Mouse (Mus musculus) lung, postnatal 4 days (tissue): ENCODE data around the gene Reg3b.
"Not testable (repeated sequence)": the region's sequence is repeated elsewhere in the genome, so short reads cannot be mapped to it uniquely, and the experiment has no call there.

Experiments used
- DNase-seq, 2 experiments: peaks; one replicate each; pipeline ENCODE4 v3.0.0; 2021

Gene Reg3b

GRCm38 (mm10) chr6:78370357-78370756, at the start of gene Reg3b:
Reg3b (plus strand) TSS chr6:78370657.
- DNase-seq = no peak

GRCm38 (mm10) chr6:78327798-78328197, 42.7 kb upstream of the Reg3b start:
- no peak for DNase-seq

- DNase-seq = no peak
Observed at GRCm38 (mm10) chr6:78329166-78329565, 41.3 kb upstream of the Reg3b start.

- no peak for DNase-seq
Observed at GRCm38 (mm10) chr6:78331919-78332569, 38.4 kb upstream of the Reg3b start.

- no peak for DNase-seq
Observed at GRCm38 (mm10) chr6:78340296-78340695, 30.2 kb upstream of the Reg3b start.

- DNase-seq = no peak
Observed at GRCm38 (mm10) chr6:78341689-78342088, 28.8 kb upstream of the Reg3b start.

- DNase-seq = no peak
Observed at GRCm38 (mm10) chr6:78361971-78362563, 8.4 kb upstream of the Reg3b start.

- no peak for DNase-seq
Observed at GRCm38 (mm10) chr6:78378765-78379164, 8.3 kb downstream of the Reg3b start, which contains the start of gene Reg3d. Reg3d (minus strand) TSS chr6:78378865.

- DNase-seq = no peak
Observed at GRCm38 (mm10) chr6:78380409-78380808, 10.0 kb downstream of the Reg3b start, which contains the start of gene Reg3a. Reg3a (plus strand) TSS chr6:78380709.

GRCm38 (mm10) chr6:78385609-78386008, 15.2 kb downstream of the Reg3b start:
- no peak for DNase-seq

- DNase-seq = not testable (repeated sequence)
Observed at GRCm38 (mm10) chr6:78395323-78395722, 24.9 kb downstream of the Reg3b start, which contains the start of gene Reg2. Reg2 (plus strand) TSS chr6:78395623.

- not testable (repeated sequence) for DNase-seq
Observed at GRCm38 (mm10) chr6:78422411-78422810, 52.0 kb downstream of the Reg3b start, which contains the start of gene Reg1. Reg1 (plus strand) TSS chr6:78422711.
